Mouse (Mus musculus) cerebellum, adult 8-10 months (tissue): Measurements from ENCODE around the gene Gskip.

Experiments used
- DNase-seq: peaks from one replicate; pipeline ENCODE4 v3.0.0; 2022

The Gskip gene

GRCm38 (mm10) chr12:105722657-105723056 is 38.0 kb downstream of the Gskip start:
- DNase-seq, result peak; percentile 44

DNA sequence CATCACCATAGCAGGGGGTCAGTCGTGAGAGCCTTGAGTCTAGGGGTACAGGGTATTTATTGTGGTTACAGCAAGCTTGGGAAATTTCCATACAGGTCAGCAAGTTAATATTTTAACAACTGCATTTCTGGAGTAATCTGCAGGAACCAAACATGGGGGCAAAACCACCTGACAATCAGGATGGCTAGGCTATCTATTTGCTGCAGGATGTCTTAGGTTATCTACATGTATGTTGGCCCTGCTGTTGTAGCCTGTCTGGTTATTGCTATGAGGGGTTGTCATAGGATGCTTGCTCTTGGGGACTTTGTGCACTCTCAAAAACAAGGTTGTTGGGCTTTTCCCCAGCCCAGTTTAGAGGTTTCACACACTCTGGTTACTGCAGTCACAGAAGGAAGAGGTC is 40.0 kb downstream of the Gskip start:
- no peak for DNase-seq

- no peak for DNase-seq
Measured at GRCm38 (mm10) chr12:105725736-105726135, 41.1 kb downstream of the Gskip start.

- no peak for DNase-seq
Measured at GRCm38 (mm10) chr12:105727268-105727667, 42.6 kb downstream of the Gskip start.

- peak; percentile 16 for DNase-seq
Measured at GRCm38 (mm10) chr12:105727964-105728363, 43.3 kb downstream of the Gskip start.

- DNase-seq, result no peak
Measured at GRCm38 (mm10) chr12:105730851-105731460, 46.3 kb downstream of the Gskip start.

GRCm38 (mm10) chr12:105733370-105734159 is 48.9 kb downstream of the Gskip start:
- no peak for DNase-seq

DNA sequence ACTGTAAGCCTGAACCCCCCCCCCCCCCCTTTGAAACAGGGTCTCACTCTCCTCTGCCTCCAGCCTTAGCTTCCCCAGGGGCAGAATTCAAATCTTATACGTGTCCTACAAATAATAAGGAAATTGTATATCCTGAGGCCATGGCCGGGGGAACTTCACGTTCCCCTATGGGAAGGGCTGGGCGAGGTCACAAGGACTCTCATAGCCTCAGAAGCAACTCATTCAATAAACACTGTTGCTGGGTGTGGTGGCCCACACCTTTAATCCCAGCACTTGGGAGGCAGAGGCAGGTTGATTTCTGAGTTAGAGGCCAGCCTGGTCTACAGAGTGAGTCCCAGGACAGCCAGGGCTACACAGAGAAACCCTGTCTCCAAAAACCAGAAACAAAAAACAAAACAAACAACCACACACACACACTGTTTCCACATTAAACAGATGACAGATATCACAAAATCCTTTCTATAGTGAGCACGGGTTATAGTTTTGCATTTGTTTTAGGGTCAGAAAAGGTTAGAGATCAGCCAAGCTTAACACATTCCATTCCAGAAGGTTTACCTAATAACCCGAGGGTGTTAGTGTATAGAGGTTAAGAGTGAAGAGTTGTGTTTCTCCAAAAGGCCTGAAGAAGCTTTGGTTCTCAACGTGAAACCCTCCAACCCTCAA is 50.7 kb downstream of the Gskip start:
- DNase-seq, result no peak

GRCm38 (mm10) chr12:105735889-105736251 is 51.2 kb downstream of the Gskip start:
- no peak for DNase-seq

GRCm38 (mm10) chr12:105738316-105739096 is 53.9 kb downstream of the Gskip start:
- DNase-seq, result no peak

DNA sequence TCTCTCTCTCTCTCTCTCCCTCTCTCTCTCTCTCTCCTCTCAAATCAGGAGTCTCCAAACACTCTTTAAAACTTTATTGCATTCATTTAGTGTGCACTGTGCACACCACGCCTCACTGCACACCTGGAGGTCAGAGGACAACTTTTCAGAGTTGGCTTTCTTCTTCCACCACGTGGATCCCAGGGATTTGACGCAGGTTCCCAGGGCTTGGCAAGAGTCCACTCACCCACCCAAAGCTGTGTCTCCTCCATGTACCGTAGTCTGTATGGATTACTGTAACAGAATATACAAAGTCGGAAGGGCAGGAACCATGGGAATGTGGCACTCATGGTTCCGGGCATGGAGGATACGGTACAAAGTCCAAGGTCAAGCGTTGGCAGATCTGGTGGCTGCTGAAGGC is 55.0 kb downstream of the Gskip start:
- DNase-seq, result no peak

- no peak for DNase-seq
Measured at GRCm38 (mm10) chr12:105748114-105748513, 63.5 kb downstream of the Gskip start.
